Mouse (Mus musculus): ENCODE measurements at regions not wholly inside any gene's neighbourhood (a gene's known extent, or its start where the extent isn't known, plus 50 kb on each side); places are given as distances from the start of the nearest gene placed in this dataset.

GRCm38 (mm10) chr5:126008321-126008720 is 476.7 kb downstream of the Tmem132b start:
- DNase-seq (ENCODE audit: low spot score in 2 of 2), result no peak

- DNase-seq (ENCODE audit: low spot score in 2 of 2), result no peak
Measured at GRCm38 (mm10) chr5:126019781-126020180, 488.2 kb downstream of the Tmem132b start.

GRCm38 (mm10) chr5:126023906-126024305 is 492.3 kb downstream of the Tmem132b start:
- no peak for DNase-seq (ENCODE audit: low spot score in 2 of 2)

GRCm38 (mm10) chr5:126034846-126035245 is 503.3 kb downstream of the Tmem132b start:
- DNase-seq (ENCODE audit: low spot score in 2 of 2), result no peak

- no peak for DNase-seq (ENCODE audit: low spot score in 2 of 2)
Measured at GRCm38 (mm10) chr5:126036686-126037085, 505.1 kb downstream of the Tmem132b start.

GRCm38 (mm10) chr5:126045761-126046160 is 514.2 kb downstream of the Tmem132b start:
- no peak for DNase-seq (ENCODE audit: low spot score in 2 of 2)

- DNase-seq (ENCODE audit: low spot score in 2 of 2), result no peak
Measured at GRCm38 (mm10) chr5:126063644-126064043, 532.1 kb downstream of the Tmem132b start.

GRCm38 (mm10) chr5:126079281-126079838 is 547.8 kb downstream of the Tmem132b start:
- DNase-seq (ENCODE audit: low spot score in 2 of 2), result no peak

GRCm38 (mm10) chr5:126088251-126088914 is 556.8 kb downstream of the Tmem132b start:
- no peak for DNase-seq (ENCODE audit: low spot score in 2 of 2)

- DNase-seq (ENCODE audit: low spot score in 2 of 2), result no peak
Measured at GRCm38 (mm10) chr5:126093196-126093595, 561.6 kb downstream of the Tmem132b start.

GRCm38 (mm10) chr5:126096616-126097261 is 565.2 kb downstream of the Tmem132b start:
- DNase-seq (ENCODE audit: low spot score in 2 of 2), result no peak

GRCm38 (mm10) chr5:126097262-126097628 is 565.7 kb downstream of the Tmem132b start:
- DNase-seq (ENCODE audit: low spot score in 2 of 2), result no peak

GRCm38 (mm10) chr5:126098433-126098832 is 566.9 kb downstream of the Tmem132b start:
- no peak for DNase-seq (ENCODE audit: low spot score in 2 of 2)

- no peak for DNase-seq (ENCODE audit: low spot score in 2 of 2)
Measured at GRCm38 (mm10) chr5:126099931-126100330, 568.4 kb downstream of the Tmem132b start.

- DNase-seq (ENCODE audit: low spot score in 2 of 2), result no peak
Measured at GRCm38 (mm10) chr5:126104464-126104863, 572.9 kb downstream of the Tmem132b start.

- DNase-seq (ENCODE audit: low spot score in 2 of 2), result no peak
Measured at GRCm38 (mm10) chr5:126104883-126105282, 573.3 kb downstream of the Tmem132b start.

- no peak for DNase-seq (ENCODE audit: low spot score in 2 of 2)
Measured at GRCm38 (mm10) chr5:126105446-126105845, 573.9 kb downstream of the Tmem132b start.

- no peak for DNase-seq (ENCODE audit: low spot score in 2 of 2)
Measured at GRCm38 (mm10) chr5:126107020-126107419, 575.4 kb downstream of the Tmem132b start.

GRCm38 (mm10) chr5:126108837-126109236 is 577.3 kb downstream of the Tmem132b start:
- no peak for DNase-seq (ENCODE audit: low spot score in 2 of 2)

GRCm38 (mm10) chr5:126117291-126117690 is 585.7 kb downstream of the Tmem132b start:
- no peak for DNase-seq (ENCODE audit: low spot score in 2 of 2)

GRCm38 (mm10) chr5:126117906-126118521 is 586.4 kb downstream of the Tmem132b start:
- no peak for DNase-seq (ENCODE audit: low spot score in 2 of 2)

GRCm38 (mm10) chr5:126118731-126119130 is 587.2 kb downstream of the Tmem132b start:
- DNase-seq (ENCODE audit: low spot score in 2 of 2), result no peak
